Mouse (Mus musculus): Measurements from ENCODE around the gene Aim2.

DNA sequence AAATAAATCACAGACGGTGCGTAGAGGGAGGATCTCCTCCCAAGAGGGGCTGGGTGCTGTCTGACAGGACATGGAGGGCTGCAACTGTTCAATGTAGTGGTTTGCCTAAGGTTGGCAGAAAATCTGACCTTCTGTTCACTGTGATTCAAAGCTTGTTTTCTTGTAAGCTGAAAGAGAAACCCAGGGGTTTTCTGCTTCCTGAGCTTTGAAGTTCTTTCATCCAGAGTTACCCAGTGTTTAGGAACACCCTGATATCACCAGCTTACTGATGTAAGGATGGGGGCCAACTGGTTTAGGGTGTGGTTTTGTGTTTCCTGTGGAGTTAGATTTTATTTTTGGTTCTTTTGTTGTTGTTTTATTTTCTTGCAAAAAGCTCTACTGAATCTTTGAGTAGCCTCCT, 81.7 kb downstream of the Aim2 start:
- TF ChIP-seq CTCF (IDR thresholded peaks at IDR 0.05; ENCODE audit: borderline replicate concordance, extremely low read depth, insufficient read depth, insufficient read length) (no peak), POLR2A (IDR thresholded peaks at IDR 0.05; ENCODE audit: borderline replicate concordance, extremely low read depth, insufficient read depth, insufficient read length, poor library complexity, severe bottlenecking) (no peak)

Data from brain, embryonic 14.5 days (tissue).